Mouse (Mus musculus) adrenal gland, adult 18-20 months (tissue): Measurements from ENCODE around the gene Hilpda. TPM values are rescaled to one million over a fixed set of nuclear protein-coding genes. Genes with fewer than 3 reads are reported as not detected.
A peak's percentile ranks its signal among the peaks of the same experiment; 100 is the strongest.

ENCODE experiments used
- DNase-seq, 2 experiments: peaks; one replicate each; pipeline ENCODE4 v3.0.0; 2021 to 2022; ENCODE audit warnings: low spot score in 2 of 2
- long read RNA-seq, 2 experiments: library from polyadenylated mRNA; stranded (forward); transcript quantifications; one replicate each; pipeline ENCODE4 v2.0.0; 2021
- total RNA-seq, 2 experiments: library from RNA; stranded (reverse); gene quantifications; 1 replicate in 1 of 2; 2 replicates in 1 of 2; pipeline ENCODE4 v1.2.3; 2021

The Hilpda gene
- 1 to 10 TPM; 3.9 to 6.7 TPM for total RNA-seq
- long read RNA-seq, experiment 1, result 0 reads
- long read RNA-seq, experiment 2, transcript Hilpda-201 (2 exons, 982 nt), result major isoform, 6 of 6 reads
- long read RNA-seq, experiment 2, partial matches to known transcripts, result 0 of 6 reads
- long read RNA-seq, experiment 2, other reads (novel, unspliced or antisense), result 0 of 6 reads

GRCm38 (mm10) chr6:29272312-29273072 lies at the start of gene Hilpda:
Hilpda (plus strand) TSS chr6:29272488.
- peak; percentile 88 to 89 for DNase-seq

GRCm38 (mm10) chr6:29229265-29229913 lies 42.9 kb upstream of the Hilpda start:
- DNase-seq, result no peak

GRCm38 (mm10) chr6:29230386-29230785 lies 41.9 kb upstream of the Hilpda start:
- no peak for DNase-seq

- DNase-seq, result no peak
Observed at GRCm38 (mm10) chr6:29231799-29232198, 40.5 kb upstream of the Hilpda start.

- DNase-seq, result no peak
Observed at GRCm38 (mm10) chr6:29232321-29232720, 40.0 kb upstream of the Hilpda start.

GRCm38 (mm10) chr6:29233710-29234109 lies 38.6 kb upstream of the Hilpda start:
- DNase-seq, result no peak

- no peak for DNase-seq
Observed at GRCm38 (mm10) chr6:29234272-29234671, 38.0 kb upstream of the Hilpda start.

GRCm38 (mm10) chr6:29240806-29241205 lies 31.5 kb upstream of the Hilpda start:
- DNase-seq, result peak; percentile 46

GRCm38 (mm10) chr6:29241697-29242096 lies 30.6 kb upstream of the Hilpda start:
- DNase-seq, result no peak

GRCm38 (mm10) chr6:29242265-29242664 lies 30.0 kb upstream of the Hilpda start:
- DNase-seq, result no peak

- no peak for DNase-seq
Observed at GRCm38 (mm10) chr6:29245272-29246120, 26.8 kb upstream of the Hilpda start.

- no peak for DNase-seq
Observed at GRCm38 (mm10) chr6:29246183-29246582, 26.1 kb upstream of the Hilpda start.

- DNase-seq, result no peak
Observed at GRCm38 (mm10) chr6:29246585-29246984, 25.7 kb upstream of the Hilpda start.

- DNase-seq, result no peak
Observed at GRCm38 (mm10) chr6:29247072-29247471, 25.2 kb upstream of the Hilpda start.

GRCm38 (mm10) chr6:29259418-29259817 lies 12.9 kb upstream of the Hilpda start:
- DNase-seq, result no peak

GRCm38 (mm10) chr6:29261831-29262230 lies 10.5 kb upstream of the Hilpda start:
- no peak for DNase-seq

- DNase-seq, result no peak
Observed at GRCm38 (mm10) chr6:29263650-29264455, 8.4 kb upstream of the Hilpda start.

GRCm38 (mm10) chr6:29264456-29264781 lies 7.9 kb upstream of the Hilpda start:
- DNase-seq, result no peak

- DNase-seq, result no peak
Observed at GRCm38 (mm10) chr6:29266936-29267335, 5.4 kb upstream of the Hilpda start.

- DNase-seq, result no peak
Observed at GRCm38 (mm10) chr6:29269006-29269668, 3.2 kb upstream of the Hilpda start.
